Mouse (Mus musculus): ENCODE measurements at regions not wholly inside any gene's neighbourhood (a gene's known extent, or its start where the extent isn't known, plus 50 kb on each side); places are given as distances from the start of the nearest gene placed in this dataset.

DNA sequence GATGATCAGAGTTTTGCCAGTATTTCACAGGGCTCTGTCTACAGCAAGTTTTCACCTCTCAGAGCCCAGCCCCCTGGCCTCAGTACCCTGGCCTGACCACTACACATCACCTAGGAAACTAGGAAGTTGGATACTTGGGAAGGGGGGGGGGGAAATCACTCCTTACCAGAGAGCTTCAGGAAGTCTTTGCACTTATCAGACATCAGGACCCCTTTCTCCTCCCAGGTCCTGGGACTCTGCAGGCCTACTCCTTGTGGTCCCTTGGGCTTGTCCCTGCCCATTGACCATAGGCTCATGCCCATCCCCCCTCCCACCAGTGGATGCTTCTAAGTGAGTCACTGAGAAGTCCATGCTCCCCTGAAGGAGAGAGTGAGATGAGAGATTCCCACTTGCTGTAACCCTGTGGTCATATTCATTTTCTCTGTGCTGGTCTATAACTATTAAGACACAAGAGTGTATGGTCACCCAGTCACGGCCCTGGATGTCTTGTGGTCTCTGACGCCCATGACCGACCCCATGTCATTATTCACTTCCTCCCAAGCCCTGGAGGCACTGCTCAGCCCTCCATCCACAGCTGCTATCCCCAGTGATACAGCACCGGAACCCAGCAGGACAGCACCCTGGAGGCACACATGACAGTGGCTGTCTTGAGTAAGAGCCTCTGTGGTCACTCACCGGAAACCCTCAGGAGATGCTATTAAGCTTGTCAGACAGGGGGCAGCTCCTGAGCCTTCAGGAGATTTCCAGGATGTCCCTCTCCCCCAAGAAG lies 101.3 kb downstream of the Ndufa10 start:
- no peak overlapping the region for H3K9ac ChIP-seq (ENCODE audit: low read depth, poor library complexity, severe bottlenecking)
- H3K27ac ChIP-seq (ENCODE audit: insufficient read depth, low read length): no peak overlapping the region
- no peak overlapping the region for H3K4me3 ChIP-seq (ENCODE audit: low read depth, low read length)
- H3K4me1 ChIP-seq (ENCODE audit: control insufficient read depth, insufficient read depth, low read length): no peaks in the 10 kb centered on the region
- TF ChIP-seq EP300 (IDR thresholded peaks at IDR 0.05; ENCODE audit: insufficient read depth, low read depth, low read length) (no peak), POLR2A (IDR thresholded peaks at IDR 0.05; ENCODE audit: insufficient read depth, low read length) (no peak), CTCF (IDR thresholded peaks at IDR 0.05; ENCODE audit: low read depth, low read length) (no peak)
- H3K9me3 ChIP-seq (replicated peaks; ENCODE audit: control insufficient read depth, insufficient read depth, low read length, poor library complexity, severe bottlenecking): no peaks in the 10 kb centered on the region
- no peaks in the 10 kb centered on the region for H3K27me3 ChIP-seq (ENCODE audit: control insufficient read depth, insufficient read depth, low read length, poor library complexity, severe bottlenecking)
- H3K36me3 ChIP-seq (ENCODE audit: control insufficient read depth, insufficient read depth, low read length, poor library complexity, severe bottlenecking): no peaks in the 10 kb centered on the region

- TF ChIP-seq POLR2A (IDR thresholded peaks at IDR 0.05; ENCODE audit: insufficient read depth, low read length): no peak
- TF ChIP-seq EP300 (IDR thresholded peaks at IDR 0.05; ENCODE audit: insufficient read depth, low read depth, low read length): no peak
- no peak for TF ChIP-seq CTCF (IDR thresholded peaks at IDR 0.05; ENCODE audit: low read depth, low read length)
- Histone ChIP-seq H3K4me3 (ENCODE audit: low read depth, low read length) (no peak overlapping the region), H3K27ac (ENCODE audit: insufficient read depth, low read length) (no peak overlapping the region)
These were observed 102.2 kb downstream of the Ndufa10 start for GRCm38 (mm10) chr1:92371357-92371981.

DNA sequence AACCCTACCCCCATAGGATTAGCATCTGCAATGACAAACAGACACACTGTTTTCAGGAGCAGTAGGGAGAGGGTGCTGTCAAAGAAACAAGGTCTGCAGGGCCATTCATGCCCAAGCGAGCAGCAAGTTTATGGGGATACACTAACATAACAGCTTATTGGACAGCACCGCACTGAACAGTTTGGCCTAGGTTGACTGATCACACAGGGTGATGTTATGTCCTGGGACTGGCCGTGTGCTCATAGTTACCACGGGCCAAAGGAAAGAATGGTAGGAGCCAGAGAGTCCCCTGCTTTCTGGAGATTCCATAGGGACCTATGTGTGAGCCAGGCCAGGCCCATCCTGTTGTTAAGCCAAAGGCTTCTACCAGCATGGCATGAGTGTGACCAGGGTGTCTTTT lies 102.8 kb downstream of the Ndufa10 start:
- Histone ChIP-seq H3K9ac (ENCODE audit: low read depth, poor library complexity, severe bottlenecking) (no peak overlapping the region), H3K9me3 (replicated peaks; ENCODE audit: control insufficient read depth, insufficient read depth, low read length, poor library complexity, severe bottlenecking) (no peaks in the 10 kb centered on the region), H3K4me3 (ENCODE audit: low read depth, low read length) (no peak overlapping the region), H3K4me1 (ENCODE audit: control insufficient read depth, insufficient read depth, low read length) (no peaks in the 10 kb centered on the region), H3K27ac (ENCODE audit: insufficient read depth, low read length) (no peak overlapping the region), H3K27me3 (ENCODE audit: control insufficient read depth, insufficient read depth, low read length, poor library complexity, severe bottlenecking) (no peaks in the 10 kb centered on the region), H3K36me3 (ENCODE audit: control insufficient read depth, insufficient read depth, low read length, poor library complexity, severe bottlenecking) (no peaks in the 10 kb centered on the region)
- no peak for TF ChIP-seq CTCF (IDR thresholded peaks at IDR 0.05; ENCODE audit: low read depth, low read length)
- no peak for TF ChIP-seq POLR2A (IDR thresholded peaks at IDR 0.05; ENCODE audit: insufficient read depth, low read length)
- TF ChIP-seq EP300 (IDR thresholded peaks at IDR 0.05; ENCODE audit: insufficient read depth, low read depth, low read length): no peak

More at GRCm38 (mm10) chr1:92371357-92371981, 102.2 kb downstream of the Ndufa10 start:
- no peak overlapping the region for H3K9ac ChIP-seq (ENCODE audit: low read depth, poor library complexity, severe bottlenecking)
- no peaks in the 10 kb centered on the region for H3K27me3 ChIP-seq (ENCODE audit: control insufficient read depth, insufficient read depth, low read length, poor library complexity, severe bottlenecking)
- no peaks in the 10 kb centered on the region for H3K9me3 ChIP-seq (replicated peaks; ENCODE audit: control insufficient read depth, insufficient read depth, low read length, poor library complexity, severe bottlenecking)
- H3K36me3 ChIP-seq (ENCODE audit: control insufficient read depth, insufficient read depth, low read length, poor library complexity, severe bottlenecking): no peaks in the 10 kb centered on the region
- no peaks in the 10 kb centered on the region for H3K4me1 ChIP-seq (ENCODE audit: control insufficient read depth, insufficient read depth, low read length)

- TF ChIP-seq CTCF (IDR thresholded peaks at IDR 0.05; ENCODE audit: low read depth, low read length): no peak
- no peak for TF ChIP-seq POLR2A (IDR thresholded peaks at IDR 0.05; ENCODE audit: insufficient read depth, low read length)
- no peak for TF ChIP-seq EP300 (IDR thresholded peaks at IDR 0.05; ENCODE audit: insufficient read depth, low read depth, low read length)
These were observed 103.7 kb downstream of the Ndufa10 start for GRCm38 (mm10) chr1:92369972-92370371.

DNA sequence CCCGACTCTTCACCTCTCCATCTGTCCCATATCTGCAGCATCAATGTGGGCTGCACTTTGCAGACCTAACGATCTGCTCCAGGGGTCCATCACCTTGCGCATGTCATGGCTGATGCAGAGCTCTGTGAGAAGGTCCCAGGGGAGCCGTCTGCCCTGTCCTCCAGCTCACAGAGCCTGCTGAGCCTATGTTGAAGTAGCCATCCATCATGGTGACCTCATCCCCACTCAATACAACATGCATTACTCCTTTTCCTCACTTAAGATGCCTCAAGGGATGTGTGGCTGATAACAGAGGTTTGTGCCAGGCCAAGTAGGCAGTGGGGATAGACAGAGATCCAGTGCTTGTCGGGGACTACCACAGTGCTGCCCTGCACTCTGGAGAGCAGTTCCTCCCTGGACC lies 107.4 kb downstream of the Ndufa10 start:
- Histone ChIP-seq H3K4me1 (ENCODE audit: control insufficient read depth, insufficient read depth, low read length) (no peaks in the 10 kb centered on the region), H3K9me3 (replicated peaks; ENCODE audit: control insufficient read depth, insufficient read depth, low read length, poor library complexity, severe bottlenecking) (no peaks in the 10 kb centered on the region), H3K36me3 (ENCODE audit: control insufficient read depth, insufficient read depth, low read length, poor library complexity, severe bottlenecking) (no peaks in the 10 kb centered on the region), H3K4me3 (ENCODE audit: low read depth, low read length) (no peak overlapping the region), H3K27ac (ENCODE audit: insufficient read depth, low read length) (no peak overlapping the region), H3K27me3 (ENCODE audit: control insufficient read depth, insufficient read depth, low read length, poor library complexity, severe bottlenecking) (no peaks in the 10 kb centered on the region), H3K9ac (ENCODE audit: low read depth, poor library complexity, severe bottlenecking) (no peak overlapping the region)
- TF ChIP-seq POLR2A (IDR thresholded peaks at IDR 0.05; ENCODE audit: insufficient read depth, low read length): no peak
- no peak for TF ChIP-seq EP300 (IDR thresholded peaks at IDR 0.05; ENCODE audit: insufficient read depth, low read depth, low read length)
- no peak for TF ChIP-seq CTCF (IDR thresholded peaks at IDR 0.05; ENCODE audit: low read depth, low read length)

More at GRCm38 (mm10) chr1:92369972-92370371, 103.7 kb downstream of the Ndufa10 start:
- no peak overlapping the region for H3K4me3 ChIP-seq (ENCODE audit: low read depth, low read length)
- no peak overlapping the region for H3K27ac ChIP-seq (ENCODE audit: insufficient read depth, low read length)
- no peaks in the 10 kb centered on the region for H3K36me3 ChIP-seq (ENCODE audit: control insufficient read depth, insufficient read depth, low read length, poor library complexity, severe bottlenecking)
- no peaks in the 10 kb centered on the region for H3K4me1 ChIP-seq (ENCODE audit: control insufficient read depth, insufficient read depth, low read length)
- H3K27me3 ChIP-seq (ENCODE audit: control insufficient read depth, insufficient read depth, low read length, poor library complexity, severe bottlenecking): no peaks in the 10 kb centered on the region
- no peaks in the 10 kb centered on the region for H3K9me3 ChIP-seq (replicated peaks; ENCODE audit: control insufficient read depth, insufficient read depth, low read length, poor library complexity, severe bottlenecking)
- no peak overlapping the region for H3K9ac ChIP-seq (ENCODE audit: low read depth, poor library complexity, severe bottlenecking)
